Mouse (Mus musculus): Measurements from ENCODE around the gene Fam222a.

DNA sequence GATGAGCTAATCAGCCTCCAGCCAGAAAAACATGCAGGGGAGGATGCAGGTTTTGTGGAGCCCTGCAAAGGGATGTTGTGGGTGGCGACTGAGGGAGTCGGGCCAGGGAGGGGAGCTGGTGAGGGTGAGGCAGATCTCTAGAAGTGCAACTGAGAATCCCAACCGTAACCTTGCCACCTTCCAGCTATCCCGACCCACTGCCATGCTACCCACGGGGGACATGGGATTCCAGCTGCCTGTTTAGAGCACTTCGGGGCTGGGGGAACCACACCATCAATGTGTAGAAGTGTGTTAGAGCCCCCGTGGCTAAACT is 71.8 kb downstream of the Fam222a start:
- TF ChIP-seq EP300 (IDR thresholded peaks at IDR 0.05; ENCODE audit: low read depth): no peak
- TF ChIP-seq CTCF (IDR thresholded peaks at IDR 0.05; ENCODE audit: low read depth): no peak
